Mouse (Mus musculus): Measurements from ENCODE around the gene Oas2. TPM values are rescaled to one million over a fixed set of nuclear protein-coding genes. Genes with fewer than 3 reads are reported as not detected.
A peak's percentile ranks its signal among the peaks of the same experiment; 100 is the strongest.

Gene Oas2
- polyA plus RNA-seq, 1 experiment from 2014 or later: 0.43 TPM

GRCm38 (mm10) chr5:120686749-120687483 lies 62.7 kb downstream of the Oas2 start:
- no peak overlapping the region for H3K4me2 ChIP-seq (ENCODE audit: low read length)
- no peak overlapping the region for H3K9ac ChIP-seq (replicated peaks; ENCODE audit: low read length)
- WGBS: 88% methylated on average over 6 of the region's 6 CpGs
- H3K4me3 ChIP-seq (replicated peaks; ENCODE audit: low read depth, low read length): no peak overlapping the region
- H3K27me3 ChIP-seq (ENCODE audit: control insufficient read depth, insufficient read depth, low read length): peaks cover 18% of the 10 kb centered on the region
- peaks cover 36% of the 10 kb centered on the region for H3K36me3 ChIP-seq (ENCODE audit: control insufficient read depth, insufficient read depth, low read length)
- ATAC-seq (ENCODE audit: low FRiP score, low TSS enrichment): no peak
- H3K9me3 ChIP-seq (ENCODE audit: control insufficient read depth, low read length): no peaks in the 10 kb centered on the region
- peaks cover 3% of the 10 kb centered on the region; the same call in 1 of the 2 replicates for H3K4me1 ChIP-seq (ENCODE audit: control insufficient read depth, insufficient read depth, low read length)
- H3K27ac ChIP-seq (replicated peaks; ENCODE audit: low read depth, low read length): no peak overlapping the region
- DNase-seq: no peak

- Histone ChIP-seq H3K9me3 (ENCODE audit: control insufficient read depth, low read length) (no peaks in the 10 kb centered on the region), H3K4me1 (ENCODE audit: control insufficient read depth, insufficient read depth, low read length) (peaks cover 7% of the 10 kb centered on the region), H3K27me3 (ENCODE audit: control insufficient read depth, insufficient read depth, low read length) (peaks cover 18% of the 10 kb centered on the region), H3K9ac (replicated peaks; ENCODE audit: low read length) (no peak overlapping the region), H3K36me3 (ENCODE audit: control insufficient read depth, insufficient read depth, low read length) (peaks cover 35% of the 10 kb centered on the region), H3K27ac (replicated peaks; ENCODE audit: low read depth, low read length) (no peak overlapping the region), H3K4me2 (ENCODE audit: low read length) (no peak overlapping the region), H3K4me3 (replicated peaks; ENCODE audit: low read depth, low read length) (no peak overlapping the region)
- DNase-seq (no peak), ATAC-seq (ENCODE audit: low FRiP score, low TSS enrichment) (no peak)
- 75% methylated on average over 8 of the region's 8 CpGs for WGBS
These were observed 64.0 kb downstream of the Oas2 start for GRCm38 (mm10) chr5:120685678-120686077.

DNA sequence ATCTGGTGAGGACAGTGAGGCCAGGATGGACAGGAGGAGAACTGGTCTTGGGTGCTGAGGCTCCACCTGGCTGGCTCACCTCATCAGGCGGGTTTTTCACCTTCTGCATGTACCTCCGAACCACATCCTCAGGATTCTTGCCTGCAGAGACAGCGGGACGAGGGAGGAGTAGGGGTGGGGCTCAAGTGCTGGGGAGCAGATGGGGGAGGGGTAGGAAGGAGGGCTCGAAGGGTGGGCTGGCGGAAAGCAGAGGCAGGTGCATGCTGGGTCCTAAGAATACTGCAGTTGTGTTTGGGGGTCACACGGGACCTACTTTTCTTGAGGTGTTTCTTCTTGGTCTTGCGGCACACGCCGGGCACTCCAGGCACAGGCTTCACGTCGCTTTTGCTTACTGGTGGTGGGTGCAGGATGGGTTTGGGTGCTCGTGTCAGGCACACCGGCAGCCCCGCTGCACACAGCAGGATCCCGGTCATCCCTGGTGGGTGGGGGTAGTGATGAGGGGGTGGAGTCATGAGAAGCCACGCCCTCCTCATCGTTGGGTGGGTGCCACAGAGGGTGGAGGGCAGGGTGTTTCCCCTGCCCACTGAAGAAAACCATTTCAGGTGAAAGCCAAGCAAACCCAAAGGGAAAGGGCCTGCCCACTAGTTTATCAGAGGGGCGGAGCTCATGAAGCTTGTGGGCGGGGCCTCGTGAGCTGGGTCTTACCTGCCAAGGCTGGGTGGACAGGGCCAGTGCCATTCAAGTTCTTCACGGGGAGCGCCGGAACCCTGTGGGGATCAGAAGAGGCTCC lies 66.5 kb downstream of the Oas2 start:
- 9% methylated on average over 24 of the region's 24 CpGs for WGBS
- no peak overlapping the region for H3K27ac ChIP-seq (replicated peaks; ENCODE audit: low read depth, low read length)
- H3K4me2 ChIP-seq (ENCODE audit: low read length): no peak overlapping the region

GRCm38 (mm10) chr5:120680918-120681317 lies 68.7 kb downstream of the Oas2 start:
- peaks cover 18% of the 10 kb centered on the region for H3K27me3 ChIP-seq (ENCODE audit: control insufficient read depth, insufficient read depth, low read length)

More for the DNA sequence above, 66.5 kb downstream of the Oas2 start:
- Histone ChIP-seq H3K9me3 (ENCODE audit: control insufficient read depth, low read length) (no peaks in the 10 kb centered on the region), H3K4me3 (replicated peaks; ENCODE audit: low read depth, low read length) (no peak overlapping the region), H3K36me3 (ENCODE audit: control insufficient read depth, insufficient read depth, low read length) (peaks cover 35% of the 10 kb centered on the region), H3K27me3 (ENCODE audit: control insufficient read depth, insufficient read depth, low read length) (peaks cover 18% of the 10 kb centered on the region), H3K4me1 (ENCODE audit: control insufficient read depth, insufficient read depth, low read length) (peaks cover 17% of the 10 kb centered on the region), H3K9ac (replicated peaks; ENCODE audit: low read length) (no peak overlapping the region)
- DNase-seq: no peak
- ATAC-seq (ENCODE audit: low FRiP score, low TSS enrichment): no peak

More at GRCm38 (mm10) chr5:120680918-120681317, 68.7 kb downstream of the Oas2 start:
- 84% methylated on average over 18 of the region's 18 CpGs for WGBS
- H3K27ac ChIP-seq (replicated peaks; ENCODE audit: low read depth, low read length): peak overlapping the region; percentile 93; the same call in 1 of the 2 replicates
- H3K36me3 ChIP-seq (ENCODE audit: control insufficient read depth, insufficient read depth, low read length): peaks cover 28% of the 10 kb centered on the region
- peaks cover 17% of the 10 kb centered on the region for H3K4me1 ChIP-seq (ENCODE audit: control insufficient read depth, insufficient read depth, low read length)
- H3K9ac ChIP-seq (replicated peaks; ENCODE audit: low read length): no peak overlapping the region
- ATAC-seq (ENCODE audit: low FRiP score, low TSS enrichment) (no peak), DNase-seq (no peak)
- no peak overlapping the region for H3K4me3 ChIP-seq (replicated peaks; ENCODE audit: low read depth, low read length)
- peak overlapping the region; percentile 55 for H3K4me2 ChIP-seq (ENCODE audit: low read length)
- no peaks in the 10 kb centered on the region for H3K9me3 ChIP-seq (ENCODE audit: control insufficient read depth, low read length)

Other genes starting within 250 kb of the Oas2 start
- gene Plbd2, start 246.2 kb downstream of the Oas2 start, polyA plus RNA-seq (2014; fragmentation: Nextera tagmentation; extraction: Ambion mirVana): 24.7 and 26.1 TPM in 2 replicates
- gene Slc8b1, start 238.7 kb downstream of the Oas2 start, polyA plus RNA-seq (2014; fragmentation: Nextera tagmentation; extraction: Ambion mirVana): 0.85 and 1.5 TPM in 2 replicates
- 10.4 and 12.2 TPM in 2 replicates for gene Tpcn1, start 161.2 kb downstream of the Oas2 start, polyA plus RNA-seq (2014; fragmentation: Nextera tagmentation; extraction: Ambion mirVana)
- gene Iqcd, start 160.8 kb downstream of the Oas2 start, polyA plus RNA-seq (2014; fragmentation: Nextera tagmentation; extraction: Ambion mirVana): 1.4 and 1.7 TPM in 2 replicates
- 20.6 and 25.5 TPM in 2 replicates for gene Rita1, start 137.3 kb downstream of the Oas2 start, polyA plus RNA-seq (2014; fragmentation: Nextera tagmentation; extraction: Ambion mirVana)
- 29.4 and 31.9 TPM in 2 replicates for gene Ddx54, start 137.1 kb downstream of the Oas2 start, polyA plus RNA-seq (2014; fragmentation: Nextera tagmentation; extraction: Ambion mirVana)
- gene Cfap73, start 115.6 kb downstream of the Oas2 start, polyA plus RNA-seq (2014; fragmentation: Nextera tagmentation; extraction: Ambion mirVana): 0.32 TPM in 1 of 2 replicates, not detected in the other
- 0.84 and 1.3 TPM in 2 replicates for gene Rasal1, start 101.0 kb downstream of the Oas2 start, polyA plus RNA-seq (2014; fragmentation: Nextera tagmentation; extraction: Ambion mirVana)
- gene Dtx1, start 37.9 kb downstream of the Oas2 start, polyA plus RNA-seq (2014; fragmentation: Nextera tagmentation; extraction: Ambion mirVana): 50.0 and 61.4 TPM in 2 replicates
- gene Oas3, start 27.8 kb upstream of the Oas2 start, polyA plus RNA-seq (2014; fragmentation: Nextera tagmentation; extraction: Ambion mirVana): 1.1 TPM in 2 replicates
- gene Oas1e, start 45.7 kb upstream of the Oas2 start, polyA plus RNA-seq (2014; fragmentation: Nextera tagmentation; extraction: Ambion mirVana): 0.12 and 0.23 TPM in 2 replicates
- gene Oas1c, start 62.7 kb upstream of the Oas2 start, polyA plus RNA-seq (2014; fragmentation: Nextera tagmentation; extraction: Ambion mirVana): 0.22 and 0.36 TPM in 2 replicates
- not detected in 2 replicates for gene Oas1f, start 97.5 kb upstream of the Oas2 start, polyA plus RNA-seq (2014; fragmentation: Nextera tagmentation; extraction: Ambion mirVana)
- not detected in 2 replicates for gene Oas1h, start 111.6 kb upstream of the Oas2 start, polyA plus RNA-seq (2014; fragmentation: Nextera tagmentation; extraction: Ambion mirVana)
- 1.3 TPM in 1 of 2 replicates, not detected in the other for gene Oas1g, start 137.8 kb upstream of the Oas2 start, polyA plus RNA-seq (2014; fragmentation: Nextera tagmentation; extraction: Ambion mirVana)
- gene Oas1a, start 157.7 kb upstream of the Oas2 start, polyA plus RNA-seq (2014; fragmentation: Nextera tagmentation; extraction: Ambion mirVana): 3.1 TPM in 1 of 2 replicates, not detected in the other
- not detected in 2 replicates for gene Oas1d, start 164.7 kb upstream of the Oas2 start, polyA plus RNA-seq (2014; fragmentation: Nextera tagmentation; extraction: Ambion mirVana)